Mouse (Mus musculus) neural tube, embryonic 14.5 days (tissue): ENCODE measurements around the gene Olfr854. TPM values are rescaled to one million over a fixed set of nuclear protein-coding genes. Genes with fewer than 3 reads are reported as not detected.

ENCODE experiments used
- ATAC-seq: fragments of 200-750 bp; cut with Nextera tagmentation; 2 replicates; pipeline ENCODE4 v1.8.0; 2017; ENCODE audit warnings: low read depth, mild to moderate bottlenecking, moderate TSS enrichment, moderate library complexity
- H3K27ac ChIP-seq: fragments of 300-500 bp; sonication (generic); 2 replicates; pipeline ENCODE4 v1.5.1; 2014; ENCODE audit warnings: low read depth, mild to moderate bottlenecking, control low read depth, low read length, moderate library complexity, mixed read lengths
- H3K27me3 ChIP-seq: fragments of 300-500 bp; sonication (generic); 2 replicates; pipeline ENCODE4 v1.6.1; 2014; ENCODE audit warnings: low read length; ENCODE audit not compliant: control insufficient read depth, insufficient read depth
- H3K36me3 ChIP-seq: fragments of 300-500 bp; sonication (generic); 2 replicates; pipeline ENCODE4 v1.6.1; 2014; ENCODE audit warnings: low read length, mixed read lengths; ENCODE audit not compliant: control insufficient read depth, insufficient read depth
- H3K4me1 ChIP-seq: fragments of 300-500 bp; sonication (generic); 2 replicates; pipeline ENCODE4 v1.6.1; 2014; ENCODE audit warnings: low read length; ENCODE audit not compliant: control insufficient read depth, insufficient read depth
- H3K4me2 ChIP-seq: fragments of 300-500 bp; sonication (generic); 2 replicates; pipeline ENCODE4 v1.6.1; 2014; ENCODE audit warnings: mild to moderate bottlenecking, low read depth, low read length, control low read depth
- H3K4me3 ChIP-seq: fragments of 300-500 bp; sonication (generic); 2 replicates; pipeline ENCODE4 v1.5.1; 2014; ENCODE audit warnings: low read depth, low read length, control low read depth, mixed read lengths
- H3K9ac ChIP-seq: fragments of 300-500 bp; sonication (generic); replicated peaks from 2 replicates; pipeline ENCODE4 v1.6.1; 2014; ENCODE audit warnings: low read depth, mild to moderate bottlenecking, control low read depth, low read length, mixed read lengths
- H3K9me3 ChIP-seq: fragments of 300-500 bp; sonication (generic); 2 replicates; pipeline ENCODE4 v1.6.1; 2016; ENCODE audit warnings: low read length; ENCODE audit not compliant: control insufficient read depth
- WGBS: fragments of 180-500 bp; shearing (Covaris S2); extraction: QIAGEN DNeasy Blood & Tissue Kit; methylation state at CpG from one replicate; pipeline ENCODE4 v1.1.7; 2014; 5-methylcytosine and 5-hydroxymethylcytosine counted together
- polyA plus RNA-seq: library from polyadenylated mRNA; unstranded; fragments of >200 nt; fragmentation: Nextera tagmentation; extraction: Ambion mirVana; gene quantifications from 2 replicates; pipeline ENCODE4 v1.2.1, GENCODE M21; 2014

Gene Olfr854
- polyA plus RNA-seq: not detected in 2 replicates

DNA sequence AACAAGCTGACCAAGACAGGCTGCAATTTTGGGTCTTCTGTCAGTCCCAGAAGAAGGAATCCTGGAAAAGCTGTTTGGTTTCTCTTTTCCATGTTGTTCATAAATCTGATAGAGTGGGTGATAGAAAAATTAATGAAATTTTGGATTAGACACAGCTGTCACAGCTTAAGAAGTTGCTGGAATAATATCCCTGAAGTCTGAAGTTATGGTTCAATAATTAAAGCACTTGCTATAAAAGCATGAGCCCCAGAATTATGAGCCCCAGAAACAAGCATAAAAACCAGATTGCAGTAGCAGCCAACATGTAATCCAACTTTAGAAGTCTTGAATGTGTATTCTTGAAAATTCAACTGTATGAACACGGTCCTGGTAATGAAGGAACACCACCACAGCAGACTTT lies at the start of gene Olfr854:
Olfr854 (minus strand) TSS at position 101 of the 400 bp plus-strand sequence.
- ATAC-seq: no peak
- Histone ChIP-seq H3K36me3 (no peaks in the 10 kb centered on the region), H3K27me3 (no peaks in the 10 kb centered on the region), H3K9me3 (no peaks in the 10 kb centered on the region), H3K4me2 (no peak within 1 kb of the TSS), H3K9ac (no peak within 1 kb of the TSS), H3K4me1 (no peaks in the 10 kb centered on the region), H3K27ac (no peak within 1 kb of the TSS), H3K4me3 (no peak within 1 kb of the TSS)
- 71% methylated on average over 1 of the region's 1 CpGs for WGBS

DNA sequence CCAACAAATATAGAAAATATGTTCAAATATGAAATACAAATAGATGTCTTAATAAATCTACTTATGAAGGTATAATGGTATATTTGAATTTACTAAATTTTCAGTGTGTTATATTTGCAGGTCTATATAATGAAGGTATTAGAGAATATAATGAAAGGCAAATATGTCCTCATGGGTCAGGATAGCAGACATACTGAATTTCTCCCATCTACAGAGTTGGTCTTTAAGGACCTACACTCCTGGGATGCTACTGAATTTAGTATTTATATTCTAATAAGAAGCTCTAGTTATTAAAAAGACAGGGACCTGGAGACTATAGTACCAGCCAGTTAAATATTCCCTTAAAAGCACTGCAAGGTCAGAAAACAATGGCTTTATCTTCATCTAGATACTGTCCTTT lies 15.1 kb upstream of the Olfr854 start, which contains the start of gene Olfr855:
Olfr855 (plus strand) TSS at position 301 of the 400 bp plus-strand sequence.
- H3K9me3 ChIP-seq: no peaks in the 10 kb centered on the region
- H3K27me3 ChIP-seq: no peaks in the 10 kb centered on the region
- H3K4me3 ChIP-seq: no peak within 1 kb of the TSS
- H3K27ac ChIP-seq: no peak within 1 kb of the TSS
- H3K36me3 ChIP-seq: no peaks in the 10 kb centered on the region
- no peak for ATAC-seq
- H3K4me1 ChIP-seq: no peaks in the 10 kb centered on the region
- H3K9ac ChIP-seq: no peak within 1 kb of the TSS
- no peak within 1 kb of the TSS for H3K4me2 ChIP-seq

DNA sequence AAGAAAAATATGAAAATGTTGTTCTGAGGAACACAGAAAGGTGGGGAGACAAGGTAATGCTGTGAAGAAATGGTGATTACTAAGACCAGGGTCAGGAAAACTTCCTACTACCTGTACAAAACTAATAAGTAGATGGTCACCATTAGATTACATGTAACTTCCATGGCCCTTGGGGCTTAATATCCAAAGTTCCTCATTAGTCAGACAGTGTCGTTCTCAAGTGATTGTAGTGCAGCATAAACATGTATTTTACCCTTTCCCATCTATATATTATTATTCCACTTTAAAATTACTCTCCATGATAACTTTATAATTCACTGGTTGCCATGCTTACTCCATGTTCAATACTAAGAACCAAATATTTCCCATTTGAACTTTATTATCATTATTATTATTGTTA lies 26.2 kb downstream of the Olfr854 start, which contains the start of gene Olfr853:
Olfr853 (minus strand) TSS at position 101 of the 400 bp plus-strand sequence.
- no peaks in the 10 kb centered on the region for H3K27me3 ChIP-seq
- no peak within 1 kb of the TSS for H3K27ac ChIP-seq
- WGBS: 83% methylated on average over 1 of the region's 1 CpGs
- no peak within 1 kb of the TSS for H3K9ac ChIP-seq
- H3K36me3 ChIP-seq: no peaks in the 10 kb centered on the region
- H3K9me3 ChIP-seq: no peaks in the 10 kb centered on the region
- no peaks in the 10 kb centered on the region for H3K4me1 ChIP-seq
- ATAC-seq: no peak
- no peak within 1 kb of the TSS for H3K4me3 ChIP-seq
- no peak within 1 kb of the TSS for H3K4me2 ChIP-seq

Other genes starting within 250 kb of the Olfr854 start
- not detected in 2 replicates for gene Olfr845, start 230.9 kb downstream of the Olfr854 start, polyA plus RNA-seq
- not detected in 2 replicates for gene Olfr846, start 203.4 kb downstream of the Olfr854 start, polyA plus RNA-seq
- gene Olfr847, start 188.7 kb downstream of the Olfr854 start, polyA plus RNA-seq: not detected in 2 replicates
- gene Olfr849, start 127.1 kb downstream of the Olfr854 start, polyA plus RNA-seq: not detected in 2 replicates
- not detected in 2 replicates for gene Olfr850, start 89.1 kb downstream of the Olfr854 start, polyA plus RNA-seq
- not detected in 2 replicates for gene Olfr851, start 74.1 kb downstream of the Olfr854 start, polyA plus RNA-seq
- gene Olfr853, start 26.3 kb downstream of the Olfr854 start, polyA plus RNA-seq: not detected in 2 replicates
- not detected in 2 replicates for gene Olfr855, start 15.2 kb upstream of the Olfr854 start, polyA plus RNA-seq
- 37.6 and 41.8 TPM in 2 replicates for gene Zfp317, start 54.7 kb upstream of the Olfr854 start, polyA plus RNA-seq
- gene Olfr857, start 142.1 kb upstream of the Olfr854 start, polyA plus RNA-seq: not detected in 2 replicates
- gene Olfr58, start 212.9 kb upstream of the Olfr854 start, polyA plus RNA-seq: not detected in 2 replicates
- gene Olfr859, start 237.5 kb upstream of the Olfr854 start, polyA plus RNA-seq: not detected in 2 replicates